Mouse (Mus musculus) liver, embryonic 15.5 days (tissue): ENCODE measurements around the gene Jmjd4. TPM values are rescaled to one million over a fixed set of nuclear protein-coding genes. Genes with fewer than 3 reads are reported as not detected.

Source experiments
- ATAC-seq: fragments of 200-750 bp; cut with Nextera tagmentation; 2 replicates; pipeline ENCODE4 v1.8.0; 2017; ENCODE audit warnings: moderate number of reproducible peaks, mild to moderate bottlenecking, moderate library complexity; ENCODE audit not compliant: insufficient read depth
- H3K27ac ChIP-seq: fragments of 300-500 bp; sonication (generic); replicated peaks from 2 replicates; pipeline ENCODE4 v1.5.1; 2015; ENCODE audit warnings: mild to moderate bottlenecking, inconsistent platforms
- H3K27me3 ChIP-seq: fragments of 300-500 bp; sonication (generic); 2 replicates; pipeline ENCODE4 v1.6.1; 2015; ENCODE audit warnings: mild to moderate bottlenecking, inconsistent platforms
- H3K36me3 ChIP-seq: fragments of 300-500 bp; sonication (generic); replicated peaks from 2 replicates; pipeline ENCODE4 v1.6.1; 2015; ENCODE audit warnings: moderate library complexity, mild to moderate bottlenecking, inconsistent platforms
- H3K4me1 ChIP-seq: fragments of 300-500 bp; sonication (generic); replicated peaks from 2 replicates; pipeline ENCODE4 v1.6.1; 2015; ENCODE audit warnings: inconsistent platforms
- H3K4me2 ChIP-seq: fragments of 300-500 bp; sonication (generic); 2 replicates; pipeline ENCODE4 v1.6.1; 2015; ENCODE audit warnings: moderate library complexity, mild to moderate bottlenecking, inconsistent platforms
- H3K4me3 ChIP-seq: fragments of 300-500 bp; sonication (generic); replicated peaks from 2 replicates; pipeline ENCODE4 v1.5.1; 2015; ENCODE audit warnings: mild to moderate bottlenecking, inconsistent platforms
- H3K9ac ChIP-seq: fragments of 300-500 bp; sonication (generic); 2 replicates; pipeline ENCODE4 v1.6.1; 2015; ENCODE audit warnings: moderate library complexity, mild to moderate bottlenecking, inconsistent platforms
- H3K9me3 ChIP-seq: fragments of 300-500 bp; sonication (generic); replicated peaks from 2 replicates; pipeline ENCODE4 v1.6.1; 2016; ENCODE audit warnings: inconsistent platforms
- WGBS: fragments of 180-500 bp; shearing (Covaris S2); methylation state at CpG from one replicate; pipeline ENCODE4 v1.1.7; 2015; ENCODE audit warnings: mixed read lengths; ENCODE audit not compliant: insufficient replicate concordance; 5-methylcytosine and 5-hydroxymethylcytosine counted together
- polyA plus RNA-seq: library from polyadenylated mRNA; unstranded; fragments of >200 nt; fragmentation: Nextera tagmentation; extraction: Ambion mirVana; gene quantifications from 2 replicates; pipeline ENCODE4 v1.2.1, GENCODE M21; 2015

Jmjd4 gene
- 3.9 and 4.3 TPM in 2 replicates for polyA plus RNA-seq

DNA sequence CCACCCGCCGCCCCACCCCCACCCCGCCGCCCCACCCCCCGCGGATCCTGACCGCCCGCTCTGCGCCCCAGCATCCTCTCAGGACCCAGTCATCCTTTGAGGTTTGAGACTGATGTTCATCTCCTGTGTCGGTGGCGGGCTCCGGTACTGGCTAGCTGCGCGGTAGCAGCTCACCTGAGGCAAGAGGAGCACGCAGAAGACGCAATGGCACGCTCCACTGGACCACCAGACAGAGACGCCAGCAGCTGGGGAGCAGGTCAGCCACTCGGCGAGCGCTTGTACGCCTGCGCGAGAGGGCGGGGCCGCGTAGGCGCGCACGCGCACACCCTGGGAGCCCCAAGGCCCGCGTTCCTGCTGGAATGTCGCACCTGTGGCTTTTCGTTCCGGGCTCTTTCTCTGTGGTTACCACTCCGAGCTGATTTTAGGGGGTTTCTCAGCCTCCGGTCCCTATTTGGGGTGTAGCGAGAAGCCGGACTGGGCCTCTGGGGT lies at the start of gene Jmjd4:
Jmjd4 (plus strand) TSS at position 305 of the 489 bp plus-strand sequence.
- Histone ChIP-seq H3K4me2 (peak within 1 kb of the TSS; percentile 91), H3K9me3 (no peaks in the 10 kb centered on the region), H3K27me3 (no peaks in the 10 kb centered on the region), H3K36me3 (peaks cover 20% of the 10 kb centered on the region), H3K4me1 (peaks cover 25% of the 10 kb centered on the region), H3K27ac (peak within 1 kb of the TSS; percentile 65), H3K9ac (peak within 1 kb of the TSS; percentile 85), H3K4me3 (peak within 1 kb of the TSS; percentile 85)
- peak; percentile 93 for ATAC-seq
- under 1% methylated on average over 40 of the region's 40 CpGs for WGBS

DNA sequence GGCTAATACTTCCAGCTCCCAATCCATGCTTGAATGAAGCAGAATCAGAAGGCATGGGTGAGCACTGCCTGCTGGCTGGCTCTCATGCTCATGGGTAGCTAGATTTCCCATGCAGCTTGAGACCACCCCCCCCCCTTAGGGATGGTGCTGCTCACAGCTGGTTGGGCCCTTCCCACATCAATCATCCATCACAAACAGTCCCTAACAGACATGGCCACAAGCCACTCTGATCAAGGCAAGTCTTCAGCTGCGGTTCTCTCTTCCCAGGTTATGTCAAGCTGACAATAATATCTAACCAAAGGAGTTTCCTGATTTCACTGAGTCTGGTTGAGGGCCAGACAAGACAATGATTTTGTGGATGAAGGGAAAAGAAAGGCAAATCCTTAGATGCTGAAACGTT lies 49.0 kb upstream of the Jmjd4 start:
- no peak for ATAC-seq
- H3K9ac ChIP-seq: no peak overlapping the region
- no peak overlapping the region for H3K27ac ChIP-seq
- no peak overlapping the region for H3K4me2 ChIP-seq
- 48% methylated on average over 2 of the region's 2 CpGs for WGBS
- H3K4me1 ChIP-seq: peaks cover 11% of the 10 kb centered on the region
- H3K9me3 ChIP-seq: no peaks in the 10 kb centered on the region
- H3K27me3 ChIP-seq: no peaks in the 10 kb centered on the region
- no peaks in the 10 kb centered on the region for H3K36me3 ChIP-seq
- H3K4me3 ChIP-seq: no peak overlapping the region

DNA sequence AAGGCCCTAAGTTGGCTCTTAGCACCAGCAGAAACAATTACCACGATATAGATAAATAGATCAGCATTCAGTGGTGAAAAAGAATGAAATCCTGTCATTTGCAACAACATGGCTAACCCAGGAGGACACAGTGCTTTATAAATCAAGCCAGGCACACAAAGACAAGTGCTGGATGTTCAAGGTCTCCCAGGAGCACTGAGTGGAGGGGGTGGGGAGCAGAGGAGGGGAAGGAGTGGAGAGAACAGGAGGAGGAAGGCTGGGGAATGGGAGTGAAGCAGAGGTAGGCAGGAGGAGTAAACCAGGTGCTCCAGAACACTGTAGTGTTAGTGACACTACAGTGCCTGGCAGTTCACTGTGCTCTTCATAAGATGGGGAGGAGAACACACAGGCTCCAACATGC lies 44.1 kb upstream of the Jmjd4 start:
- no peaks in the 10 kb centered on the region for H3K27me3 ChIP-seq
- 46% methylated on average over 1 of the region's 1 CpGs for WGBS
- no peak overlapping the region for H3K9ac ChIP-seq
- ATAC-seq: no peak
- H3K4me1 ChIP-seq: no peaks in the 10 kb centered on the region
- no peak overlapping the region for H3K4me2 ChIP-seq
- H3K9me3 ChIP-seq: no peaks in the 10 kb centered on the region
- H3K27ac ChIP-seq: no peak overlapping the region
- 0 out of 2 replicates have a peak, but pooled peaks cover 3% of the 10 kb centered on the region for H3K36me3 ChIP-seq
- H3K4me3 ChIP-seq: no peak overlapping the region

DNA sequence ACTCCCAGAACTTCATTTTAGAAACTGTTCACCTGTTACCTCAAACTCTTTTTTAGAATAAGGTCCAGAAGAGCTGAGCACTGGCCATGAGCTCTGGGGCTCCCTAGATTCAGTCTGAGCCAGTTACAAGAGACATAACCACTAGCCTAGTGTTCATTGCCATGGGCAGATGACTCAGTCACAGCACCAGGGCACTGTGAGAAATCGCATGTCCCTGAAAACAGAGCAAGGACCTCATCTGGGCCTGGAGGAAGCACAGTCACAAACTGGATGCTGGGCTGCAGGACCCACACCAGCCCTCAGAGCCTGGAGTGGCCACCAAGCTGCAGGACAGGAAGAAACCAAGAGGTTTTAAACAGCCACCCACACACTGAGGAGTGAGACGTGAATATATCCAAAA lies 39.0 kb upstream of the Jmjd4 start:
- no peaks in the 10 kb centered on the region for H3K9me3 ChIP-seq
- H3K4me2 ChIP-seq: no peak overlapping the region
- no peak overlapping the region for H3K27ac ChIP-seq
- H3K4me1 ChIP-seq: 0 out of 2 replicates have a peak, but pooled peaks cover 3% of the 10 kb centered on the region
- H3K4me3 ChIP-seq: no peak overlapping the region
- ATAC-seq: no peak
- H3K27me3 ChIP-seq: no peaks in the 10 kb centered on the region
- WGBS: 57% methylated on average over 2 of the region's 2 CpGs
- 0 out of 2 replicates have a peak, but pooled peaks cover 3% of the 10 kb centered on the region for H3K36me3 ChIP-seq
- H3K9ac ChIP-seq: no peak overlapping the region

DNA sequence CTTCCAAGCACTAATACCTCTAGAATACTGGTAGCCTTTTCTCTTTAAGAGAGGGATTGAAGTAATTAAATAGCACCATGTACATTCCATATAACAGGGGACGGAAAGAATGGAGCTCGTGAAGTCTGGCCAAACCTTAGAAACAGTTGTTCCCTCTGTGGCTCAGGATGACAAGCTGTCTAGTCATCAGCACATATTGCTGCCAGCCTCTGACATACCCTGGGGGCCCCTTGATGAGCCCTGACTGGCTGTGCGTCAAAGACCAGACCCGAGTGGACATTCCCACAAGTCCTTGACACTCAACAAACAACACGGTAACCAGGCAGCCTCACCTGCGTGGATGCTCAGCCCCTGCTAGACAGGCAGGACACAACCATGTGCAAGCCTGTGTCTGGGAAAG lies 37.8 kb upstream of the Jmjd4 start:
- 0 out of 2 replicates have a peak, but pooled peaks cover 3% of the 10 kb centered on the region for H3K36me3 ChIP-seq
- no peak overlapping the region for H3K4me3 ChIP-seq
- 67% methylated on average over 6 of the region's 6 CpGs for WGBS
- no peaks in the 10 kb centered on the region for H3K27me3 ChIP-seq
- H3K27ac ChIP-seq: no peak overlapping the region
- H3K4me1 ChIP-seq: 0 out of 2 replicates have a peak, but pooled peaks cover 3% of the 10 kb centered on the region
- H3K9ac ChIP-seq: no peak overlapping the region
- H3K9me3 ChIP-seq: no peaks in the 10 kb centered on the region
- ATAC-seq: no peak
- no peak overlapping the region for H3K4me2 ChIP-seq

DNA sequence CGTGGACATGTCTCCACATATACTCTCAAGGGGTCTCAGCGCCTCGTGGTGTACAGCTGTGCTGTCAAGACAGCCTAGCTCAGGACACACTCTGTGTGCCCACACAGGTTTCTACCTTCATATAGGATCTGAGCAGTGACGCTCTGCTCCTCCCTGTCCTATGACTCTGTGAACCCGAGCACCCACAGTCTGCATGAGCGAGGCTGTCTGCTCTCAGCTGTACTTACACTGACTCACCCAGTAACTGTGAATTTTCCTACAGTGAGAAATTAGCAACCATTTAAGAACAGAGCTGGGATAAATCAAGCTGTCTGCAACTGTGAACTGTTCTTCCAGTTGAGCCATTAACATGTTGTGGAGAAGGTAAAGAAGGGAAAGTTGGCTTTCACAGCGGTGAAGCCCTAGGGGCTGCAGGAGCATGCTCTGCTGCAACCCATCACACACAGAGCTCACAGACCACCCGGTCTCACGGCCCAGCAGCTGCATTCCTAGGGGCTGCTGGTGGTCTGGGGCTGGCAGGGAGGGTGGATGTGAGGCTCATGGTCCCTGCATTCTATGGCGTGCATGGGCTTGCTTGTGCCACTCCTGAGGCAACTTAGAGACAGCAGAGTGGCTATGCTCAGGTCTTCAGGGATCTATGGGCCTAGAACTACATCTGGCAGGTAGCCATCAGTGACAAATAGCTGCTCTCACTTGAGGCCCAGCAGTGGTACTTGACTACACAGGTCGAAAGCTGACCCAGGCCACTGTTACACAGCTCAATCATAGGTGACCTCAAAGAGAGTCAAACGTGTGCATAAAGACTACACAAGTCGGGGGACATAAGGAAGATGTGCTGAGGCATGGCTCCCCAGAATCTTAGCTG lies 36.6 kb upstream of the Jmjd4 start:
- Histone ChIP-seq H3K27ac (no peak overlapping the region), H3K4me2 (no peak overlapping the region), H3K27me3 (no peaks in the 10 kb centered on the region), H3K9me3 (no peaks in the 10 kb centered on the region), H3K4me1 (0 out of 2 replicates have a peak, but pooled peaks cover 3% of the 10 kb centered on the region), H3K36me3 (no peaks in the 10 kb centered on the region), H3K4me3 (no peak overlapping the region), H3K9ac (no peak overlapping the region)
- 69% methylated on average over 13 of the region's 13 CpGs for WGBS
- ATAC-seq: no peak

DNA sequence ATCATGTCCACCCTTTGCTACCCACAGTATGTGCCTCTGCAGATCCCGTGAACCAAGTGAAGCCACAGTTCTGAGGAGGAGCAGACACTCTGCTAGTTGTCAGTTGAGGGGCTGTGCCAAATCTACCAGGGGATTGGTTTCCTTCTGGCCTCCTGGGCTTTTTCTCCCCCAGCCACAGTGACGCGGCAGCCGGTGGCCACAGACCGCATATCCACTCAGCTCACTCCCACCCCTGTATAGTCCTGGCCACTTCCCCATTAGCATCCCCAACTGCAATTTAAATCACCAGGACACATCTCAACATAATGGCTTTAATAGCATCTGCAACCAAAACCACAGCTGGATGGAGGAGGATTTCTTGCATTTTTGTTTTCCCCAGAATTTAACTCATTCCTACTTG lies 31.1 kb upstream of the Jmjd4 start:
- Histone ChIP-seq H3K4me2 (no peak overlapping the region), H3K27me3 (no peaks in the 10 kb centered on the region), H3K4me3 (no peak overlapping the region), H3K4me1 (peaks cover 12% of the 10 kb centered on the region), H3K27ac (no peak overlapping the region), H3K36me3 (no peaks in the 10 kb centered on the region), H3K9me3 (no peaks in the 10 kb centered on the region), H3K9ac (no peak overlapping the region)
- no peak for ATAC-seq
- WGBS: 12% methylated on average over 5 of the region's 5 CpGs

DNA sequence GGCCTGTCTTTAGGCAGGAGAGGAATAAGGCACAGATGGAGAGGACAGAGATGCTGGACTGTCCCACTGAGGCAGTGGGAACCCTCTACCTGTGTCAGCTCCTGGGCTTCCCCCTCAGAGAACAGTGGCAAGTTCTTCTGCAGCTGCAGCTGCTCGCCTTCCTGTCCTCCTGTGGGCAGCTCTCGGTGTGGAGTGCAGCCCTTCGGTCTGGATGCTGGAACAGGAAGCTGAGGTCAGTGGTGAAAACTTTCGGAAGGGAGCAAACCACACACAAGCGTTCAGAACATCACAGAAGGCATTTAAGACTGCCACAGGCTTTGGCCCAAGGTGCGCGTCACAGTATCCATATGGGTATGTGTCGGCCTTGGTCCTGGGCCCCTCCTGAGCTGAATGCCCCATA lies 28.4 kb upstream of the Jmjd4 start:
- no peak overlapping the region for H3K4me2 ChIP-seq
- 38% methylated on average over 8 of the region's 8 CpGs for WGBS
- H3K36me3 ChIP-seq: 0 out of 2 replicates have a peak, but pooled peaks cover under 1% of the 10 kb centered on the region
- no peak overlapping the region for H3K4me3 ChIP-seq
- ATAC-seq: no peak
- no peak overlapping the region for H3K9ac ChIP-seq
- H3K27me3 ChIP-seq: no peaks in the 10 kb centered on the region
- H3K27ac ChIP-seq: no peak overlapping the region
- H3K4me1 ChIP-seq: peaks cover 15% of the 10 kb centered on the region
- no peaks in the 10 kb centered on the region for H3K9me3 ChIP-seq

DNA sequence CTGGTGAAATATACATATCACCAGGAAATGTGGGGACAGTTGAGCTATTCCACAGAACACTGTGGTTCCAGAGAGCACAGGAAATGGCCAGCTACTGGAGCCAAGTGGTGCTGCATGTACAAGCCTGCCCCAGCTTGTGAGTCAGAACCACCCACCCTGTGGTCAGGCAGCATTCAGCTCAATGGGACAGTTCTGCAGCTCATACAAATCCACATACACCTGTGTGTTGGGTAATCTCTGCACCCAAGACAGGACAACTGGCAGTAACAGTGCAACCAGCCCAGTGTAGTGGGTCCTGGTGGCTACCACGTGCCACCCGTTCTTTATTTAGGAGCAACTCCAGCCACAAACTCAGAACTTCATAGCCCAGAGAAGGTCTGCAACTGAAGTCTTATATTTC lies 27.9 kb upstream of the Jmjd4 start:
- H3K4me2 ChIP-seq: no peak overlapping the region
- no peak overlapping the region for H3K4me3 ChIP-seq
- peaks cover 3% of the 10 kb centered on the region; the same call in 1 of the 2 replicates for H3K36me3 ChIP-seq
- H3K27me3 ChIP-seq: no peaks in the 10 kb centered on the region
- H3K9me3 ChIP-seq: no peaks in the 10 kb centered on the region
- no peak overlapping the region for H3K27ac ChIP-seq
- ATAC-seq: no peak
- WGBS: 44% methylated on average over 2 of the region's 2 CpGs
- H3K4me1 ChIP-seq: peaks cover 15% of the 10 kb centered on the region
- H3K9ac ChIP-seq: no peak overlapping the region

DNA sequence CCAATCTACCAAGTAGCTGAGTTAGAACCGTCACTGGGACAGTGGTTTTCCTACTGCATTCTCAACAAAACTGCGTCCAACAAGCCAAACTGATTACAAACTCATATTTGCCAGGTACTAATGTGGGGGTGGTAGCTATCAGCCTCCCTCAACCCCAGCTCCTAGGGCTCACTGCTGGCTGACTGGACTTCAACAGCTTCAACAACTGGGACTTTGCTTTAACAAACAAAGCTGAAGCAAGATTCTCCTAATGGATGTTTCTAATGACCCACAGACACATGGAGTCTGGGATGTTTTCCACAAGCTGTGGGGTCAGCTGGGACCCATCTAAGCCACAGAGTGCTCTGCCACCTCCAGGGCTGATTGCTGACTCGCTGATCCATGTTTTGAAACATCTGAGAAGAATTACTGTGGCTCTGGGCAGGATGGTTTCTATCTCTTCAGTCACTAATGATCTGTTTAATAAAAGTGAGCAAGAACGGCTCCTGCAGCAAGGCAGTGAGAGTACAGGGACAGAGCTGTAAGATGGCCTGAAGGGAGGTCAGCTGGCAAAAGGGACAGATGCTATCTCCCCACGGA lies 26.7 kb upstream of the Jmjd4 start:
- H3K36me3 ChIP-seq: peaks cover 11% of the 10 kb centered on the region; the same call in 1 of the 2 replicates
- H3K4me1 ChIP-seq: peaks cover 15% of the 10 kb centered on the region
- peak; percentile 43 for ATAC-seq
- no peaks in the 10 kb centered on the region for H3K27me3 ChIP-seq
- H3K27ac ChIP-seq: peak overlapping the region; percentile 39
- no peak overlapping the region for H3K4me2 ChIP-seq
- WGBS: 51% methylated on average over 5 of the region's 5 CpGs
- H3K9me3 ChIP-seq: no peaks in the 10 kb centered on the region
- H3K9ac ChIP-seq: no peak overlapping the region
- H3K4me3 ChIP-seq: no peak overlapping the region

DNA sequence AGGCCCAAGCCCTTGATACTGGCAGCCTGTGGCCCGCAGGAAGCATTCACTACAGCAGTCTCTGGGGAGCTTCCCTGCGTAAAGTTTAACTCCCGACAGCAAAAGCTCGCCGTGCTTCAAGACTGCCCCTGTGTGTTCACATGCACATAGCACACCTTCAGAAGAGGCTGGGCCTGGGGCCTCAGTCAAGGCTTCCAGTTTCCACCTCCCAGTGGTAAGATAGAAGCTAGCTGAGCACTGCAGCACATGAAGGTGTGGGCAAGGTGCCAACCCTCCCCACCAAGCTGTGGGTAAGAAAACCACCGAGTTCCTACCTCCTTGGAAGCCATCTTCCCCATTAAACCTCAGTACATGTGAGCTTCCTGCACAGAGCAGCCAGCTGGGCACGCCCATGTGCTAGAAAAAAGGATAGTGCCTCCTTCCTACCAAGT lies 24.2 kb upstream of the Jmjd4 start:
- Histone ChIP-seq H3K4me1 (peaks cover 15% of the 10 kb centered on the region), H3K9ac (no peak overlapping the region), H3K36me3 (peaks cover 13% of the 10 kb centered on the region; the same call in 1 of the 2 replicates), H3K9me3 (no peaks in the 10 kb centered on the region), H3K27me3 (no peaks in the 10 kb centered on the region), H3K27ac (no peak overlapping the region), H3K4me3 (no peak overlapping the region), H3K4me2 (no peak overlapping the region)
- ATAC-seq: no peak
- WGBS: 39% methylated on average over 7 of the region's 7 CpGs
